ENCODE assay signal across 8 mouse cellular contexts in genomic region chr5:137757887-137758286, GRCm38 (mm10). TPM values are rescaled to one million over a fixed set of nuclear protein-coding genes. Genes with fewer than 3 reads are reported as not detected.
DNase-seq lines count a peak whose midpoint lies in the region.

No protein-coding gene starts in this region.

- peak; percentile 35 for DNase-seq in adrenal gland, postnatal 14 days
- DNase-seq in adrenal gland, postnatal 4 days (ENCODE audit: low spot score in 2 of 2): no peak
- DNase-seq in lung, postnatal 10 days: peak; percentile 62
- no peak for DNase-seq in lung, postnatal 36 days
- peak; percentile 60 to 83 for DNase-seq in heart, postnatal 14 days
- DNase-seq in left cerebral cortex, postnatal 4 days: peak; percentile 87
- DNase-seq in thymus, postnatal 10 days (ENCODE audit: low spot score in 2 of 2): no peak
- DNase-seq in thymus, postnatal 0 days (ENCODE audit: low spot score): no peak

- intact Hi-C loops in heart, postnatal 14 days (cut with DNase I): loop anchor here (1.0 to 5.0 kb wide), 2 partner anchors 101 to 246 kb away; no protein-coding TSS in a partner anchor
- intact Hi-C loops in left cerebral cortex, postnatal 4 days (cut with DNase I): loop anchor here (5.0 kb wide), 1 partner anchor 101 kb away; no protein-coding TSS in a partner anchor

RNA-seq across cellular contexts. Expression of gene Tsc22d4, which starts 12.4 kb away (rescaled TPM):
- 74.9 and 87.3 TPM in 2 replicates for total RNA-seq in adrenal gland, postnatal 14 days (2021)
- 100 to 1,000 TPM; 138 to 140 TPM for total RNA-seq in adrenal gland, postnatal 4 days (2021)
- 100 to 1,000 TPM; 287 to 312 TPM for total RNA-seq in heart, postnatal 14 days (2021)
- 10 to 100 TPM; 61.6 to 71.9 TPM for total RNA-seq in left cerebral cortex, postnatal 4 days (2021)
- polyA plus RNA-seq in thymus, postnatal 0 days (2015; fragmentation: Nextera tagmentation; extraction: Ambion mirVana): 353 and 419 TPM in 2 replicates

RNA-seq across cellular contexts. Expression of gene Nyap1, which starts 16.5 kb away (rescaled TPM):
- 3.6 and 5.9 TPM in 2 replicates for total RNA-seq in adrenal gland, postnatal 14 days (2021)
- total RNA-seq in adrenal gland, postnatal 4 days (2021): 10 to 100 TPM; 10.9 to 11.6 TPM
- total RNA-seq in heart, postnatal 14 days (2021): 1 to 10 TPM; 1.4 to 1.8 TPM
- 100 to 1,000 TPM; 195 to 197 TPM for total RNA-seq in left cerebral cortex, postnatal 4 days (2021)
- polyA plus RNA-seq in thymus, postnatal 0 days (2015; fragmentation: Nextera tagmentation; extraction: Ambion mirVana): 7.2 and 8.8 TPM in 2 replicates

RNA-seq across cellular contexts. Expression of gene Ppp1r35, which starts 20.8 kb away (rescaled TPM):
- total RNA-seq in adrenal gland, postnatal 14 days (2021): 20.4 and 21.9 TPM in 2 replicates
- 10 to 100 TPM; 29.9 to 40.3 TPM for total RNA-seq in adrenal gland, postnatal 4 days (2021)
- total RNA-seq in heart, postnatal 14 days (2021): 10 to 100 TPM; 13.9 to 14.0 TPM
- 10 to 100 TPM; 28.4 to 38.6 TPM for total RNA-seq in left cerebral cortex, postnatal 4 days (2021)
- polyA plus RNA-seq in thymus, postnatal 0 days (2015; fragmentation: Nextera tagmentation; extraction: Ambion mirVana): 69.4 and 69.6 TPM in 2 replicates

RNA-seq across cellular contexts. Expression of gene Mepce, which starts 29.6 kb away (rescaled TPM):
- total RNA-seq in adrenal gland, postnatal 14 days (2021): 41.5 and 46.7 TPM in 2 replicates
- total RNA-seq in adrenal gland, postnatal 4 days (2021): 10 to 100 TPM; 58.4 to 67.5 TPM
- total RNA-seq in heart, postnatal 14 days (2021): 10 to 100 TPM; 32.7 to 33.0 TPM
- 10 to 100 TPM; 32.9 to 35.2 TPM for total RNA-seq in left cerebral cortex, postnatal 4 days (2021)
- 13.1 and 17.2 TPM in 2 replicates for polyA plus RNA-seq in thymus, postnatal 0 days (2015; fragmentation: Nextera tagmentation; extraction: Ambion mirVana)

RNA-seq across cellular contexts. Expression of gene Zcwpw1, which starts 29.7 kb away (rescaled TPM):
- total RNA-seq in adrenal gland, postnatal 14 days (2021): 5.6 and 5.7 TPM in 2 replicates
- total RNA-seq in adrenal gland, postnatal 4 days (2021): 1 to 10 TPM; 8.9 to 9.3 TPM
- 1 to 10 TPM; 1.1 to 1.3 TPM for total RNA-seq in heart, postnatal 14 days (2021)
- 1 to 10 TPM; 5.4 to 6.1 TPM for total RNA-seq in left cerebral cortex, postnatal 4 days (2021)
- 17.7 and 18.6 TPM in 2 replicates for polyA plus RNA-seq in thymus, postnatal 0 days (2015; fragmentation: Nextera tagmentation; extraction: Ambion mirVana)

Comparison
In these comparisons a context has a peak if more than half of its experiments do, and no peak if none do; other contexts are left out.
1. DNase-seq: peak in adrenal gland, postnatal 14 days (single experiment), lung, postnatal 10 days (single experiment), heart, postnatal 14 days (2 of 2) and left cerebral cortex, postnatal 4 days (single experiment); none in adrenal gland, postnatal 4 days (0 of 2), lung, postnatal 36 days (single experiment), thymus, postnatal 10 days (0 of 2) and thymus, postnatal 0 days (single experiment).
2. RNA of gene Nyap1, which starts 16.5 kb away (total RNA-seq): 195 to 197 TPM in left cerebral cortex, postnatal 4 days; 10.9 to 11.6 TPM in adrenal gland, postnatal 4 days, 3.6 to 5.9 TPM in adrenal gland, postnatal 14 days and 1.4 to 1.8 TPM in heart, postnatal 14 days; every median in the first group is over 10 times any median in the second.